Mouse (Mus musculus): Measurements from ENCODE around the gene Olfr418. TPM values are rescaled to one million over a fixed set of nuclear protein-coding genes. Genes with fewer than 3 reads are reported as not detected.
"Not testable (repeated sequence)": the region's sequence is repeated elsewhere in the genome, so short reads cannot be mapped to it uniquely, and the experiment has no call there.

The Olfr418 gene
- polyA plus RNA-seq (2012; rRNA removed) = not detected in 2 replicates

DNA sequence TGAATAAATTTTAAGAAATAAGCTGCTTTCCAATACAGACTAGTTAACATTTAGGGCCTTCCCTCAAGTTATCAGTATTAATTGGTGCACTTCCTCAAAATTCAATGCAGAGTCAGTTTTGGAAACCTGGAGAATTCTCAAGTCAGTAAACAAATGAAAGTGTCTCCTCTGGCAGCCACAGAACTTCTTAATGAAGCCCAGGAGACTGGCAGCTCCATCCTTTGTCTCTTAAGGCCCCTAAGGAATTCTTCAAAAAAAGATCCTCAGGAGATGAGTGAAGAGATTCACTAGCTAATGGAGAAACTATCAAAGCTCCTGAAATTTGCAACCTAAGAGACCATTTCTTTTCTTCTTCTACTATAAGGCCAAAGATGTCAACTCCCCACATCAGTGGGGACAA is at the start of gene Olfr418:
Olfr418 (plus strand) TSS at position 301 of the 400 bp plus-strand sequence.
- no peak for TF ChIP-seq CTCF (IDR thresholded peaks at IDR 0.05; ENCODE audit: borderline replicate concordance, extremely low read depth, insufficient read depth, insufficient read length)
- TF ChIP-seq POLR2A (IDR thresholded peaks at IDR 0.05; ENCODE audit: borderline replicate concordance, extremely low read depth, insufficient read depth, insufficient read length, poor library complexity, severe bottlenecking) = no peak
- no peak for DNase-seq (ENCODE audit: low read depth)

DNA sequence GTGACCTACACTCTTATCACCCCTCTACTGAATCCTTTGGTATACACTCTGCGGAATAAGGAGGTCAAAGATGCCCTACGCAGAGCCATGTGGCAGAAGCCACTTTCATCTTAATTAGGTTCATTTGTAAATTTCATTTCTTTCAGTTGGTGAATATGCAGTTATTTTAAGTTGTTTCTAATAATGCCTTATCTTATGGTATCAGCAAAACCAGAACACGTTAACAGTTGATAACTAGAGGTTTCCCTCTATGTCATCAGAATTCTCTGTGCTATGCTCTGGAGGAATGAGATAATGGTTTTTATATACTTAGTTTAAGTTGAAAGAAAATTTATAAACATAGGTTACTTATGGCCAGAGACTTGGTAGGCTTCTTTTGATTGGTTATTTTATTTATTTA is 49.3 kb upstream of the Olfr418 start:
- no peak for TF ChIP-seq CTCF (IDR thresholded peaks at IDR 0.05; ENCODE audit: borderline replicate concordance, extremely low read depth, insufficient read depth, insufficient read length)
- no peak for TF ChIP-seq POLR2A (IDR thresholded peaks at IDR 0.05; ENCODE audit: borderline replicate concordance, extremely low read depth, insufficient read depth, insufficient read length, poor library complexity, severe bottlenecking)
- DNase-seq (ENCODE audit: low read depth) = no peak

DNA sequence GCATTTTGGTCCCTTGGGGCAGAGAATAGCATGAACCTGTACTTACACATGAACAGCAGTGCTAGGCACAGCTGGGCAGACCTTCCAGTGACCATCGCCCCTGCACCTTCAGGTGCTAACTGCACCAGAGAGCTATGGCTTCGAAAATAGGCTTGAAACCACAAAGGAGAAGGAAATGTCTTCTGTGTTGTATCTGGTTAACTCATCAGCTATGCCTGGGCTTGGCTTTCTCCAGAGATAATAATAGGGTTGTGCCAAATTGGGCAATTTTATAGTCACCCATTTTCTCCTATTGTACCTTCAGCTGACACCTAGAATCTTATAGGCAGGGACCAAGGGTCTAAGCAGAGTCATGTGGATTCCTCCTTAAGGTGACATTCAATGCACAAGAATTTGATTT is 38.7 kb upstream of the Olfr418 start, which contains the start of gene Fcer1a:
Fcer1a (minus strand) TSS at position 134 of the 400 bp plus-strand sequence.
- no peak for DNase-seq (ENCODE audit: low read depth)
- TF ChIP-seq CTCF (IDR thresholded peaks at IDR 0.05; ENCODE audit: borderline replicate concordance, extremely low read depth, insufficient read depth, insufficient read length) (no peak), POLR2A (IDR thresholded peaks at IDR 0.05; ENCODE audit: borderline replicate concordance, extremely low read depth, insufficient read depth, insufficient read length, poor library complexity, severe bottlenecking) (no peak)

DNA sequence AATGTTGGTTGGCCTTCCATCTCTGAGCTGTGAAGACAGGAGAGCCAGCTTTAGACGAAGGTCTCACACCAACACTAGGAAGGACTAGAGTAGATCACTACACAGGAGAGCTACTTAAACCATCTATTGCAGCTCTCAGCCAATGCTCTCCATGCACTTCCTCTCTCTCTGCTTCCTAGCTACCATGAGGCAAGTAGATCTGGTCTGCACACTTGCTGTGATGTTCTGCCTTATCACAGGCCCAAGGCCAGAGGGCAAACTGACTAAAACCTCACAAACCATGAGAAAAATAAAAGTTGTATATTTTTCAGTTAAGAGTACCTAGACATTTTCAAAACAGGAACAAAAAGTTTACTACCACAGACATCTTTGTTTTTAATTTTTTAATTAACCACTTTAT is 28.8 kb upstream of the Olfr418 start:
- DNase-seq (ENCODE audit: low read depth) = not testable (repeated sequence)

DNA sequence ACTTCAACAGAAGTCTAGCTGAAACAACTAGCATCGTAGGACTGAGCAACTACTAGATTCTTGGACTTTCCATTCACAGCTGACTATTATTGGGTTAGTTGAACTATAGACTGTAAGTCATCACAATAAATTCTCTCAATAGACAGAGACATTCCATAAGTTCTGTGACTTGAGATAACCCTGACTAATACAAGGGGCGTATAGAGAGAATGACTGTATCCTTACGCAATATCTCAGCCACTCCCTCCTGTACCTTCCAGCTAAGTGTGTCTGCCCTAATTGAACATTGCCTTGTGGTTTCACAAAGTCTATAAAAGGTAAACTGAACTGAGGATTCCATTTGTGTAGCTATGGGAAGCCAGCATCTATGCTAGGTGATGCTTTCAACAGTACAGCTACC is 15.9 kb upstream of the Olfr418 start:
- no peak for DNase-seq (ENCODE audit: low read depth)
- TF ChIP-seq POLR2A (IDR thresholded peaks at IDR 0.05; ENCODE audit: borderline replicate concordance, extremely low read depth, insufficient read depth, insufficient read length, poor library complexity, severe bottlenecking) = no peak
- no peak for TF ChIP-seq CTCF (IDR thresholded peaks at IDR 0.05; ENCODE audit: borderline replicate concordance, extremely low read depth, insufficient read depth, insufficient read length)

DNA sequence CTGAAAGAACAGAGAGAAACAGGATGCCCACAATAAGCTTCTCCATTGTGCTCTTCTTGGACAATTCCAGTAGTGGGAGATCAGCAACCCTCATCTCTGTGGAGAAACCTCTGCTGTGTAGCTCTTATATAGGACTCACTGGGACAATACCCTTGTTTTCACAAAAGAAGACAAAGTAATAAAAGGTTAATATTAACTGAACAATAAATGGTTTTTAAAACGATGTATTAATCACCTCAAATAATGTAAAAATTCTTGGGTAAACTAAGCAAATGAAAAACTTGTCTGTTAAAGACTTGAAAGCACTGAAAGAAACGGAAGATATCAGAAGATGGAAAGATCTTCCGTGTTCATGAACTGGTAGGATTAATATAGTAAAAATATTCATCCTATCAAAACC is 11.9 kb downstream of the Olfr418 start, which contains the start of gene Mptx2:
Mptx2 (minus strand) TSS at position 101 of the 400 bp plus-strand sequence.
- no peak for TF ChIP-seq POLR2A (IDR thresholded peaks at IDR 0.05; ENCODE audit: borderline replicate concordance, extremely low read depth, insufficient read depth, insufficient read length, poor library complexity, severe bottlenecking)
- no peak for TF ChIP-seq CTCF (IDR thresholded peaks at IDR 0.05; ENCODE audit: borderline replicate concordance, extremely low read depth, insufficient read depth, insufficient read length)
- DNase-seq (ENCODE audit: low read depth) = no peak

DNA sequence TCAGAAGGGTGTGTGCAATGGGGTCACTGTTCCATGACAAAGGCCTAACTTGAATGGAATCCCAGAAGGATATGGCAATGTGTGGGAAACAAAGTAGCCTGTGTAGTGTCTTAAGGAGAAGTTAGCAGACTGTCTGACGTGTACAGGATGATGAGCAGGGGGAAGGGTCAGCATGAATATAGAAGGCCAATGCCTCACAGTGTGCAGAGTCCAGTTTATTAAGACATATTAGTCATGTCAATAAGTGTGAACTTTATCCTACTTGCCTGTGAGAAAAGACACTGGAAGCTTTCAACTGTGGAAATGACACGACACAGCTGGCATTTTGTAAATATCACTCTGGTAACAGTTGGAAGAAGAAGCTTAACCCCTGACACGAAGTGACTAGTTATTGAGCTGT is 37.0 kb downstream of the Olfr418 start:
- DNase-seq (ENCODE audit: low read depth) = not testable (repeated sequence)

DNA sequence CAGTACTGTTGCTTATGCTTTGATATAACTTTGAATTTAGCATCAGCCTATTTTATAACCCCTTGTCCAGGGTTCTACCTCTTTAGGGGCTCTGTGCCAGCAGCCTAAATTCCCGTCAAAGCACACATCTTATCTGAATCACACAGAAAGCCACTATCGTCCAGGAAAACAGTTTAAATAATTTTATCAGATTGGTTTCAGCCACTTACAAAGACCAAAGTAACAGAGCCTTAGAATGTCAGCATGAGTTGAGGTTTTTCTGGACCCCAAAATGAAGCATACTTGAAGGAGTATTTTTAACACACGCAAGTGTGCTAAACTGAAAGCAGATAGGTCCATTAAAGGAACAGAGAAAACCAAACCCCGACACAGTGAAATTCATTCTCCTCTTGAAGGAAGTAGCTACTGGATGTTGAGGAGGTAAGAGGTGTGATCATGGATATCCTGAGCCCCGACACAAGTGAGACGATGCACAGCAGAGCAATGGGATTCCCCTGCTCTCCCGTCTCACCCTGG is 47.8 kb downstream of the Olfr418 start:
- not testable (repeated sequence) for DNase-seq (ENCODE audit: low read depth)

DNA sequence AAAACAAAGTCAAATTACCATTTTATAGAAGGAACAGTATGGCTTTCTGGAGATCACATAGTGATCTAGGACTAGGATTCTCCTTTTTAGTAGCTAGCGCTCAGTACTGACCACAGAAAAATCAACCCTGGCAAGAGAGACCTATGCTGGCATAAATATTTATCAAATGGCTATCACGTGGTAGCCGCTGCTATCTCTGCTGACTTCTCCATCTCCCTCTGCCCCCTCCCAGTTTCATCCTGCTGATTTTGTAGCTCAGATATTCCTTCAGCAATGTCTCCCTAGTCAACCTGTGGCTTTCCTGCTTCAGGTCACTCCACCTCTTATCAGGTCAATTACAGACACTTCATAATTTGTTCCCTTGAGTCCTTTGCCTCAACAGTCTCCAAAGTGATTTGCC is 49.9 kb downstream of the Olfr418 start:
- TF ChIP-seq CTCF (IDR thresholded peaks at IDR 0.05; ENCODE audit: borderline replicate concordance, extremely low read depth, insufficient read depth, insufficient read length) (no peak), POLR2A (IDR thresholded peaks at IDR 0.05; ENCODE audit: borderline replicate concordance, extremely low read depth, insufficient read depth, insufficient read length, poor library complexity, severe bottlenecking) (no peak)
- no peak for DNase-seq (ENCODE audit: low read depth)

DNA sequence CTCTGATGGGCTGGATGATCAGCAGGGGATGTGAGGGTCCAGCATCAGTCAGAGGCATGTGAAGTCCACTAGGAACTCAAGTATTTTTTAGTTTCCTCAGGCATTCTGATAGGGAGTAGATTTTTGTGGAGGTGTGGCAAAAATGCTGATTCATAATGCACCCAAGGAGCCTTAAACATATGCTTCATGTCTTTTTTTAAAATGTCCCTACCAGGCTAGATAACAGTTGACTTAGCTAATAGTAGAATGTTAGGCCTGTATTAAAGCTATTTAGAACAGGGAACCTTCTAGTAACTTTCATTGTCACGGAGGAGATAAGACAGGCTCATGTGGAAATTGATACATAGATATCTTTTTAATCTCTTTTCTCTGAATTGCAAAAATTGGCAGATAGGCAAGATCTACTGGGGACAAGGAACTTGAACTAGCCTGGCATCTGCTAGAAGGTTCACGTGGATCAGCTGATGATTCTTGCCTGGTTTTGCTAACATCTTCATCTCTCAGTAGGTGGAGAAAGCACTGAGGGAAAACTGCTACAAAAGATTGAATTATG is 52.2 kb downstream of the Olfr418 start:
- TF ChIP-seq CTCF (IDR thresholded peaks at IDR 0.05; ENCODE audit: borderline replicate concordance, extremely low read depth, insufficient read depth, insufficient read length) (no peak), POLR2A (IDR thresholded peaks at IDR 0.05; ENCODE audit: borderline replicate concordance, extremely low read depth, insufficient read depth, insufficient read length, poor library complexity, severe bottlenecking) (no peak)
- DNase-seq (ENCODE audit: low read depth) = no peak

DNA sequence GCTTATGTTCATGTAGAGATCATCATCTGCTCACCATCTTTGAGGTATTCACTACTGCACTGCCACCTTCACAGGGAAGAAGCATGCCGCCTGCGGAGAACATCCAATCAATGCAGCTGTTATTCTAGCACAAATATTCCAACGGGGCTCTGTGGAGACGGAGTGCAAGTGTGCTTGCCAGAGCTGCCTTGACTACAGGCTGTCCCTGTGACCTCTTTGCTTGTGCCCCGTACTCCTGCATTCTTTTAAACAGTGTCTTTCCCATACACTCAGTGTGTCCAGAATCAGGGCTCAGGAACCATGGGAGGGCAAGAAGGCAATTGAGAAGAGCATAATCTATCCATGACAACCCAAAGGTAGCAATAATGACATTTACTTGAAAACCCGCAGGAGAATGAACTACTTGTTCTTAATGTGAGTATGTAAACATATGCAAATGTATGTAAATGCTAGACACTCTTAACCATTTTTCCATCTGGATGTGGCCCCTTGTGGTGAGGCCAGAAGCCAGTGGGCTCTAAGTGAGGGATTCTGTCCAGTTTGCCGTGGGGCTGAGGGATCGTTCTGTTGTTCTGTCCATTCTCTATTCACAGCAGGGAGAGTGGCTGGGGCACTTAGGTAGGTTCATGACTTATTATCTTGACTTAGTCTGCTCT is 55.9 kb downstream of the Olfr418 start:
- TF ChIP-seq POLR2A (IDR thresholded peaks at IDR 0.05; ENCODE audit: borderline replicate concordance, extremely low read depth, insufficient read depth, insufficient read length, poor library complexity, severe bottlenecking) (no peak), CTCF (IDR thresholded peaks at IDR 0.05; ENCODE audit: borderline replicate concordance, extremely low read depth, insufficient read depth, insufficient read length) (no peak)
- no peak for DNase-seq (ENCODE audit: low read depth)

DNA sequence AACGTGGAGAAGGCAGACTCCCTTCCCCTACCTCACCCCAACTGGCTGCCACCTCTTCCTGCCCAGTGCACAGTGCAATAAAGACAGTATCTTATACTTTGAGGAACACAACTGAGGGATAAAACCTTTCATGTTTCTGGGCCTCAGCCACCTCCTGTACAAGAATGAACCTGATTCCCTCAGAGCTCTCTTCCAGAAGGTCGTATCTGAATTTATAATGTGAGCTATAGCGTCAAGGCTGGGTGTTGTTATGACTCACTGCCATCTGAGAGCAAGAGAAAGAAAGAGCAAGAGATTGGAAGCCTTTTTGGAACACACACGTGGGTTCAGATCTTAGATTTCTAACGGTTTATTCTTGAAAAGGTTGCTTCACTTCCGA is 56.4 kb downstream of the Olfr418 start:
- DNase-seq (ENCODE audit: low read depth) = no peak
- TF ChIP-seq POLR2A (IDR thresholded peaks at IDR 0.05; ENCODE audit: borderline replicate concordance, extremely low read depth, insufficient read depth, insufficient read length, poor library complexity, severe bottlenecking) = no peak
- TF ChIP-seq CTCF (IDR thresholded peaks at IDR 0.05; ENCODE audit: borderline replicate concordance, extremely low read depth, insufficient read depth, insufficient read length) = no peak

Other genes with a start within 250 kb of the Olfr418 start
- not detected in 2 replicates for gene Olfr1408, start 128.6 kb upstream of the Olfr418 start, polyA plus RNA-seq (2012; rRNA removed)
- not detected in 2 replicates for gene Olfr1406, start 75.4 kb upstream of the Olfr418 start, polyA plus RNA-seq (2012; rRNA removed)
- gene Olfr218, start 68.2 kb upstream of the Olfr418 start, polyA plus RNA-seq (2012; rRNA removed) = not detected in 2 replicates
- gene Olfr1404, start 53.6 kb upstream of the Olfr418 start, polyA plus RNA-seq (2012; rRNA removed) = not detected in 2 replicates
- gene Fcer1a, start 38.8 kb upstream of the Olfr418 start, polyA plus RNA-seq (2012; rRNA removed) = not detected in 2 replicates
- not detected in 2 replicates for gene Mptx2, start 11.8 kb downstream of the Olfr418 start, polyA plus RNA-seq (2012; rRNA removed)
- 87.4 and 106 TPM in 2 replicates for gene Ackr1, start 67.7 kb downstream of the Olfr418 start, polyA plus RNA-seq (2012; rRNA removed)
- gene Aim2, start 84.9 kb downstream of the Olfr418 start, polyA plus RNA-seq (2012; rRNA removed) = 3.2 and 5.3 TPM in 2 replicates
- gene Cadm3, start 101.7 kb downstream of the Olfr418 start, polyA plus RNA-seq (2012; rRNA removed) = 282 and 393 TPM in 2 replicates
- 0.05 TPM in 1 of 2 replicates, not detected in the other for gene Ifi206, start 225.0 kb downstream of the Olfr418 start, polyA plus RNA-seq (2012; rRNA removed)

Measured in brain, embryonic 14.5 days (tissue).